Mouse (Mus musculus) C2C12 (cell line): ENCODE measurements around the gene Fads3. TPM values are rescaled to one million over a fixed set of nuclear protein-coding genes. Genes with fewer than 3 reads are reported as not detected.

Experiments
- H3K27me3 ChIP-seq: one replicate; pipeline ENCODE4 v1.6.1; 2011; ENCODE audit not compliant: control insufficient read depth, insufficient read depth, insufficient read length
- H3K36me3 ChIP-seq: one replicate; pipeline ENCODE4 v1.6.1; 2011; ENCODE audit not compliant: control insufficient read depth, insufficient read depth
- H3K4me3 ChIP-seq: one replicate; pipeline ENCODE4 v1.5.1; 2011; ENCODE audit warnings: mild to moderate bottlenecking, control low read depth; ENCODE audit not compliant: poor library complexity, insufficient read depth, severe bottlenecking
- H3K79me2 ChIP-seq: one replicate; pipeline ENCODE4 v1.6.1; 2011; ENCODE audit not compliant: control insufficient read depth, insufficient read depth
- H3K79me3 ChIP-seq: one replicate; pipeline ENCODE4 v1.6.1; 2011; ENCODE audit warnings: low read depth, control low read depth
- H3ac ChIP-seq: one replicate; pipeline ENCODE3; 2011; ENCODE audit warnings: low read depth; ENCODE audit not compliant: control insufficient read depth, insufficient read length
- CEBPB ChIP-seq: IDR thresholded peaks from one replicate; pipeline ENCODE4 v1.6.1; 2011; ENCODE audit warnings: low read depth, mild to moderate bottlenecking, control low read depth, moderate library complexity
- CTCF ChIP-seq: IDR thresholded peaks from one replicate; pipeline ENCODE4 v1.5.1; 2011; ENCODE audit not compliant: control insufficient read depth, insufficient read depth, insufficient read length
- FOSL1 ChIP-seq: IDR thresholded peaks from one replicate; pipeline ENCODE4 v1.8.0; 2011; ENCODE audit warnings: mild to moderate bottlenecking, low read length; ENCODE audit not compliant: poor library complexity, insufficient read depth, severe bottlenecking
- MAX ChIP-seq: IDR thresholded peaks from one replicate; pipeline ENCODE4 v1.6.1; 2011; ENCODE audit warnings: mild to moderate bottlenecking, control low read depth
- MYOD1 ChIP-seq: IDR thresholded peaks from one replicate; pipeline ENCODE4 v1.6.1; 2011; ENCODE audit warnings: low read depth; ENCODE audit not compliant: control insufficient read depth, insufficient read length
- MYOG ChIP-seq: IDR thresholded peaks from one replicate; pipeline ENCODE4 v1.6.1; 2011; ENCODE audit not compliant: control insufficient read depth, insufficient read length; ENCODE audit errors: extremely low read depth
- USF1 ChIP-seq: IDR thresholded peaks from one replicate; pipeline ENCODE4 v1.6.1; 2011; ENCODE audit warnings: low read depth, mild to moderate bottlenecking, control low read depth, moderate library complexity
- polyA plus RNA-seq: library from polyadenylated mRNA; unstranded; fragments of >200 nt; fragmentation: generic; extraction: Trizol; gene quantifications from one replicate; pipeline ENCODE4 v1.2.1, GENCODE M21; 2012; ENCODE audit warnings: missing spikeins

Fads3 gene
- polyA plus RNA-seq, 1 experiment = 161 TPM

GRCm38 (mm10) chr19:9998736-9999486 is 42.5 kb upstream of the Fads3 start:
- H3K4me3 ChIP-seq = no peak overlapping the region
- no peaks in the 10 kb centered on the region for H3K79me3 ChIP-seq
- H3K79me2 ChIP-seq = no peaks in the 10 kb centered on the region
- TF ChIP-seq CEBPB = no peak
- TF ChIP-seq CTCF = no peak
- no peak for TF ChIP-seq MYOG
- TF ChIP-seq USF1 = no peak
- no peak for TF ChIP-seq MYOD1
- no peak for TF ChIP-seq MAX
- H3K27me3 ChIP-seq = no peaks in the 10 kb centered on the region
- no peak overlapping the region for H3ac ChIP-seq
- no peaks in the 10 kb centered on the region for H3K36me3 ChIP-seq

DNA sequence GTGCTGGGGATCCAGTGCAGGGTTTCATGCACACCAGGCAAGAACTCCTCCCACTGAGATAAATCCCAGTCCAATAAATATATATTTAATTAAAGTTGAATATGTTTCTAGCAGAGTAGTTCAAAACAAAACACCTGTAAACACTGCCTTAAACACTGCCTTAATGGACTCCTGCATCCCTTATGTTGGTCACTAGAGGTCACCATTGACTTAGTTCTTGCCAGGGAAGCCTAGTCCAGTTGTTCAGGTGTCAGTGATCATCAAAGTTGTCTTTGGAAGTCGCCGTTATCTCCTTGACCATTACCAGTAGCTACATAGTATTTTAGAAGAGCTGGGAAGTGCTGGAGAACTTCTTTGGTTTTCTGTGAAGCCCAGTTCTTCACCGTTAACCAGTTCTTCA is 41.0 kb upstream of the Fads3 start:
- TF ChIP-seq MYOD1 (peak; percentile 8), CTCF (peak; percentile 54), MAX (no peak)
- H3ac ChIP-seq = no peak overlapping the region
- H3K79me2 ChIP-seq = no peaks in the 10 kb centered on the region
- no peaks in the 10 kb centered on the region for H3K36me3 ChIP-seq
- H3K79me3 ChIP-seq = no peaks in the 10 kb centered on the region
- H3K27me3 ChIP-seq = no peaks in the 10 kb centered on the region
- H3K4me3 ChIP-seq = no peak overlapping the region

- Histone ChIP-seq H3K36me3 (no peaks in the 10 kb centered on the region), H3K79me3 (no peaks in the 10 kb centered on the region), H3K27me3 (no peaks in the 10 kb centered on the region), H3ac (no peak within 1 kb of the TSS), H3K79me2 (no peaks in the 10 kb centered on the region), H3K4me3 (no peak within 1 kb of the TSS)
- no peak for TF ChIP-seq CTCF
- TF ChIP-seq FOSL1 = no peak
- no peak for TF ChIP-seq MYOG
Measured at GRCm38 (mm10) chr19:10001206-10001969, 40.0 kb upstream of the Fads3 start, which contains the start of the genes Best1 and Rab3il1. TSS of gene Best1 (minus strand) at chr19:10001633. TSS of gene Rab3il1 (plus strand) at chr19:10001669.

GRCm38 (mm10) chr19:10003696-10004095 is 37.7 kb upstream of the Fads3 start:
- no peaks in the 10 kb centered on the region for H3K79me2 ChIP-seq
- TF ChIP-seq MYOD1 = no peak
- no peak for TF ChIP-seq MAX
- no peak for TF ChIP-seq USF1
- H3K4me3 ChIP-seq = no peak overlapping the region
- H3K27me3 ChIP-seq = no peaks in the 10 kb centered on the region
- no peaks in the 10 kb centered on the region for H3K79me3 ChIP-seq
- no peak overlapping the region for H3ac ChIP-seq
- H3K36me3 ChIP-seq = no peaks in the 10 kb centered on the region

DNA sequence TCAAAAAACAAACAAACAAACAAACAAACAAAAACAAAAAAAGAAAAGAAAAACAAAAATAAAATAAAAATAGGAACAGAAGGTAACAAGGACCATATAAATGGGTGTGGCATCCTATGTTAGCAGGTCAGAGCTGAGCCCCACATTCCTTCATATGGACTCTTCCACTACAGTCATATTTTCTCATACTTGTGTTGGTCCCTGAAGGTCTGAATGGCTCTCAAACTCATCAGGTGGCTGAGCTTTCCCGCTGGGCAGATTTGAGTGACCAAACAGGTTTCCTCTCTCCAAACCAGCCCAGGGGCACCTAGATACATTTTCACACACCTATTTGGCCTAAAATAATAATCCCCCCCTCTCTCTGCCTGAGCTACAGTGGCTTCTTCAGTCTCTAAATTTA is 30.0 kb upstream of the Fads3 start:
- Histone ChIP-seq H3K79me3 (no peaks in the 10 kb centered on the region), H3K79me2 (no peaks in the 10 kb centered on the region), H3K27me3 (no peaks in the 10 kb centered on the region), H3K36me3 (no peaks in the 10 kb centered on the region), H3K4me3 (no peak overlapping the region), H3ac (no peak overlapping the region)
- no peak for TF ChIP-seq FOSL1
- TF ChIP-seq CEBPB = no peak
- TF ChIP-seq USF1 = no peak
- no peak for TF ChIP-seq MYOG
- no peak for TF ChIP-seq MAX
- TF ChIP-seq MYOD1 = no peak
- no peak for TF ChIP-seq CTCF

GRCm38 (mm10) chr19:10012827-10013278 is 28.5 kb upstream of the Fads3 start:
- Histone ChIP-seq H3K27me3 (no peaks in the 10 kb centered on the region), H3K79me3 (no peaks in the 10 kb centered on the region), H3K79me2 (no peaks in the 10 kb centered on the region), H3K36me3 (no peaks in the 10 kb centered on the region), H3K4me3 (no peak overlapping the region), H3ac (peak overlapping the region; percentile 43)
- TF ChIP-seq MYOG = no peak
- peak; percentile 60 for TF ChIP-seq MYOD1
